Mouse (Mus musculus) kidney, adult 2 months (tissue): Measurements from ENCODE around the gene Kif15. TPM values are rescaled to one million over a fixed set of nuclear protein-coding genes. Genes with fewer than 3 reads are reported as not detected.

Experiments used
- DNase-seq: peaks from one replicate; pipeline ENCODE4 v3.0.0; 2021
- H3K27ac ChIP-seq: fragments of 200-500 bp; 2 replicates; pipeline ENCODE4 v1.5.1; 2012; ENCODE audit warnings: low read depth, low read length, control low read depth, inconsistent platforms; ENCODE audit not compliant: insufficient read depth
- H3K27me3 ChIP-seq: fragments of 200-500 bp; replicated peaks from 2 replicates; pipeline ENCODE4 v1.6.1; 2012; ENCODE audit warnings: mild to moderate bottlenecking, moderate library complexity, low read length, inconsistent platforms; ENCODE audit not compliant: control insufficient read depth, insufficient read depth
- H3K36me3 ChIP-seq: fragments of 200-500 bp; 2 replicates; pipeline ENCODE4 v1.6.1; 2012; ENCODE audit warnings: mild to moderate bottlenecking, moderate library complexity, low read length, inconsistent platforms; ENCODE audit not compliant: control insufficient read depth, insufficient read depth
- H3K4me1 ChIP-seq: fragments of 200-500 bp; 2 replicates; pipeline ENCODE4 v1.6.1; 2011; ENCODE audit warnings: low read length; ENCODE audit not compliant: control insufficient read depth, insufficient read depth
- H3K4me3 ChIP-seq: fragments of 200-500 bp; 2 replicates; pipeline ENCODE4 v1.5.1; 2011; ENCODE audit warnings: mild to moderate bottlenecking, low read depth, low read length, control low read depth; ENCODE audit not compliant: insufficient read depth
- CTCF ChIP-seq: fragments of 200-500 bp; conservative IDR thresholded peaks from 2 replicates; pipeline ENCODE4 v1.5.1; 2011; ENCODE audit warnings: low read depth, mild to moderate bottlenecking, control low read depth, low read length, moderate library complexity, mixed read lengths; ENCODE audit not compliant: insufficient read depth, insufficient read length
- POLR2A ChIP-seq: fragments of 200-500 bp; IDR thresholded peaks from one replicate; pipeline ENCODE4 v1.6.1; 2011; ENCODE audit warnings: low read depth, low read length, control low read depth
- WGBS: fragments of 180-500 bp; shearing (Covaris S2); methylation state at CpG from one replicate; pipeline ENCODE4 v1.1.7; 2018; 5-methylcytosine and 5-hydroxymethylcytosine counted together
- polyA plus RNA-seq: library from polyadenylated mRNA; depleted of rRNA; stranded (reverse); fragments of >200 nt; gene quantifications from 2 replicates; pipeline ENCODE4 v1.2.3, GENCODE M21; 2012; rRNA removed

The Kif15 gene
- polyA plus RNA-seq, 1 experiment, result 0.53 TPM

GRCm38 (mm10) chr9:123031496-123032246 lies 80.8 kb downstream of the Kif15 start:
- TF ChIP-seq CTCF (no peak), POLR2A (no peak)
- no peak for DNase-seq
- Histone ChIP-seq H3K4me1 (no peaks in the 10 kb centered on the region), H3K27me3 (no peaks in the 10 kb centered on the region), H3K36me3 (no peaks in the 10 kb centered on the region), H3K4me3 (no peak overlapping the region), H3K27ac (no peak overlapping the region)
- WGBS, result 69% methylated on average over 13 of the region's 13 CpGs

GRCm38 (mm10) chr9:123034426-123034825 lies 83.6 kb downstream of the Kif15 start, which contains the start of gene Tgm4:
Gene Tgm4, plus strand, starts transcription at chr9:123034726.
- Histone ChIP-seq H3K4me3 (no peak within 1 kb of the TSS), H3K27ac (no peak within 1 kb of the TSS), H3K4me1 (no peaks in the 10 kb centered on the region), H3K27me3 (no peaks in the 10 kb centered on the region), H3K36me3 (no peaks in the 10 kb centered on the region)
- DNase-seq, result no peak
- WGBS, result 88% methylated on average over 4 of the region's 4 CpGs
- TF ChIP-seq CTCF (no peak), POLR2A (no peak)

- 86% methylated on average over 1 of the region's 1 CpGs for WGBS
- Histone ChIP-seq H3K4me3 (no peak overlapping the region), H3K36me3 (no peaks in the 10 kb centered on the region), H3K27me3 (no peaks in the 10 kb centered on the region), H3K4me1 (no peaks in the 10 kb centered on the region), H3K27ac (no peak overlapping the region)
- no peak for TF ChIP-seq CTCF
- TF ChIP-seq POLR2A, result no peak
- DNase-seq, result no peak
Measured at GRCm38 (mm10) chr9:123047665-123048064, 96.8 kb downstream of the Kif15 start.

- Histone ChIP-seq H3K27me3 (no peaks in the 10 kb centered on the region), H3K27ac (no peak overlapping the region), H3K4me1 (no peaks in the 10 kb centered on the region), H3K36me3 (no peaks in the 10 kb centered on the region), H3K4me3 (no peak overlapping the region)
- DNase-seq, result no peak
- TF ChIP-seq POLR2A, result no peak
- no peak for TF ChIP-seq CTCF
Measured at GRCm38 (mm10) chr9:123058724-123059292, 108.0 kb downstream of the Kif15 start.

GRCm38 (mm10) chr9:123060172-123060571 lies 109.3 kb downstream of the Kif15 start:
- H3K4me1 ChIP-seq, result no peaks in the 10 kb centered on the region
- H3K27ac ChIP-seq, result no peak overlapping the region
- TF ChIP-seq CTCF (no peak), POLR2A (no peak)
- WGBS, result 60% methylated on average over 3 of the region's 3 CpGs
- no peaks in the 10 kb centered on the region for H3K36me3 ChIP-seq
- DNase-seq, result no peak
- no peaks in the 10 kb centered on the region for H3K27me3 ChIP-seq
- no peak overlapping the region for H3K4me3 ChIP-seq

Other genes starting within 250 kb of the Kif15 start
- not detected in 2 replicates for gene Topaz1, start 203.7 kb upstream of the Kif15 start, polyA plus RNA-seq
- 14.2 and 16.8 TPM in 2 replicates for gene Tcaim, start 145.5 kb upstream of the Kif15 start, polyA plus RNA-seq
- gene Gm35549, start 107.0 kb upstream of the Kif15 start, polyA plus RNA-seq, result 0.16 TPM in 1 of 2 replicates, not detected in the other
- 26.9 and 30.0 TPM in 2 replicates for gene Zfp445, start 85.0 kb upstream of the Kif15 start, polyA plus RNA-seq
- 5.2 and 6.5 TPM in 2 replicates for gene Zkscan7, start 65.4 kb upstream of the Kif15 start, polyA plus RNA-seq
- 0.67 and 0.91 TPM in 2 replicates for gene Zfp105, start 28.0 kb upstream of the Kif15 start, polyA plus RNA-seq
- gene 1110059G10Rik, start within 50 bp of the Kif15 start, polyA plus RNA-seq, result 2.6 and 4.5 TPM in 2 replicates
- gene Tmem42, start 70.3 kb downstream of the Kif15 start, polyA plus RNA-seq, result 19.8 and 23.1 TPM in 2 replicates
- gene Tgm4, start 83.7 kb downstream of the Kif15 start, polyA plus RNA-seq, result 0.04 TPM in 1 of 2 replicates, not detected in the other
- 97.4 and 141 TPM in 2 replicates for gene Zdhhc3, start 162.2 kb downstream of the Kif15 start, polyA plus RNA-seq
- gene Exosc7, start 162.2 kb downstream of the Kif15 start, polyA plus RNA-seq, result 34.9 and 44.3 TPM in 2 replicates
- gene Clec3b, start 199.9 kb downstream of the Kif15 start, polyA plus RNA-seq, result 16.2 and 24.9 TPM in 2 replicates